Mouse (Mus musculus) liver, adult 2 months (tissue): Measurements from ENCODE around the gene Gm17334. TPM values are rescaled to one million over a fixed set of nuclear protein-coding genes. Genes with fewer than 3 reads are reported as not detected.
A peak's percentile ranks its signal among the peaks of the same experiment; 100 is the strongest.

Source experiments
- DNase-seq: peaks from one replicate; pipeline ENCODE4 v3.0.0-alpha.2; 2011; ENCODE audit warnings: low read depth, low spot score; ENCODE audit errors: extremely low read depth
- H3K27ac ChIP-seq: fragments of 200-500 bp; replicated peaks from 2 replicates; pipeline ENCODE4 v1.5.1; 2012; ENCODE audit warnings: low read depth, mild to moderate bottlenecking, control low read depth, inconsistent platforms, low read length; ENCODE audit not compliant: insufficient read depth
- H3K27me3 ChIP-seq: fragments of 200-500 bp; 2 replicates; pipeline ENCODE4 v1.6.1; 2012; ENCODE audit warnings: mild to moderate bottlenecking, moderate library complexity, low read length, inconsistent platforms; ENCODE audit not compliant: control insufficient read depth, insufficient read depth
- H3K36me3 ChIP-seq: fragments of 200-500 bp; 2 replicates; pipeline ENCODE4 v1.6.1; 2012; ENCODE audit warnings: low read length, inconsistent platforms; ENCODE audit not compliant: control insufficient read depth, insufficient read depth
- H3K4me1 ChIP-seq: fragments of 200-500 bp; 2 replicates; pipeline ENCODE4 v1.6.1; 2011; ENCODE audit warnings: low read length; ENCODE audit not compliant: control insufficient read depth, insufficient read depth
- H3K4me3 ChIP-seq: fragments of 200-500 bp; 2 replicates; pipeline ENCODE4 v1.5.1; 2011; ENCODE audit warnings: low read depth, mild to moderate bottlenecking, control low read depth, low read length, moderate library complexity; ENCODE audit not compliant: insufficient read depth
- H3K79me2 ChIP-seq: fragments of 200-500 bp; 2 replicates; pipeline ENCODE4 v1.6.1; 2012; ENCODE audit warnings: inconsistent platforms, mild to moderate bottlenecking, low read length, moderate library complexity; ENCODE audit not compliant: control insufficient read depth, insufficient read depth
- H3K9ac ChIP-seq: fragments of 200-500 bp; 2 replicates; pipeline ENCODE4 v1.6.1; 2012; ENCODE audit warnings: low read depth, mild to moderate bottlenecking, control low read depth, inconsistent platforms, low read length
- CTCF ChIP-seq: fragments of 200-500 bp; IDR thresholded peaks from 2 replicates; pipeline ENCODE4 v1.5.1; 2011; ENCODE audit warnings: low read depth, low read length, control low read depth
- POLR2A ChIP-seq: fragments of 200-500 bp; IDR thresholded peaks from 2 replicates; pipeline ENCODE4 v1.6.1; 2011; ENCODE audit warnings: low read length, control low read depth; ENCODE audit not compliant: insufficient read depth; ENCODE audit errors: extremely low read depth
- WGBS: fragments of 180-500 bp; shearing (Covaris S2); methylation state at CpG from one replicate; pipeline ENCODE4 v1.1.7; 2018; 5-methylcytosine and 5-hydroxymethylcytosine counted together
- polyA plus RNA-seq: library from polyadenylated mRNA; depleted of rRNA; stranded (reverse); fragments of >200 nt; gene quantifications from 2 replicates; pipeline ENCODE4 v1.2.3, GENCODE M21; 2012
- total RNA-seq: library from RNA; depleted of rRNA; stranded (reverse); fragments of >200 nt; gene quantifications from 2 replicates; pipeline ENCODE4 v1.2.3, GENCODE M21; 2014

Gene Gm17334
- total and polyA plus RNA-seq, 2 experiments: 0.16 TPM; not detected in 1

DNA sequence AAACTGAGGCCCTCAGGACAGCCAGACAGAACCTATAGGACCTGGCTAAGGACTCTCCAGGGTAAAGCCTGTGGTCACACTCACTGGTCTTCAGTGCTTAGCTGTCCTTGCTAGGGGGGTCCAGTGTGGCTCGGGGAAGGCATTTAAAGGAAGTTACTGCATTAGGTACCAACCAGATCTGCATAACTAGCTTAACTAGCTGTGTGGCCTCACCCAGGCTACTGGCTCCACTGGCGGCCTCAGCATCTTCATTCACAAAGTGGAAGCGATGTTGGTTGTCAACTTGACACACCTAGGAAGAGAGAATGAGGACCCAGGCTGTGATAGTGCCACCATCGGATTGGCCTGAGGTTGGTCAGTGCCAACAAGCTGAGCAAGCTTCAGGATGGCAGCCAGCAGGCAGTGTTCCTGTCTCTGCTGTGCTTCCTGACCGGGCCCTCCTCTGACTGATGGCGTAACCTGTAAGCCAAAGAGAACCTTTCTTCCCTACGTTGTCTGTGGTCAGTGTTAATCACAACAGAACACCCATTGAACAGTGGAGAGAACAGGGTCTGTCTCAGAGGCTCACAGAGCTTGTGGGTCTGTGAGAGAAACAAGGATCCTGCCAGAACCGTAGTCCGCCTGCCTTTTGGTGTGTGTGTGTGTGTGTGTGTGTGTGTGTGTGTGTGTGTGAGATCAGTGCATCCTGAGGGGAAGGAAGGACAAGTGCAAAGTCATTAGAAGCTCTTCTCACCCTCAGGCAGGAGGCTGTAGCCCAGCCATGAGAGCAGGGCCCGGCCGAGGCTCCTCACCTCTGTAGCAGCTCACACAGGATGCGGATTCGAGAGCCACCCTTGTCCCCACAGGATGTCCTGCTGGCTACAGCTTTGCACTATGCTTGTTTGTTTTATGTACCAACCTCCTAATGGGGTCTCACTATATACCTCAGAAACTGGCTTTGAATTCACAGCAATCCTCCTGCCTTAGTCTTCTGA is 13.4 kb upstream of the Gm17334 start:
- Histone ChIP-seq H3K27ac (peak overlapping the region; percentile 33), H3K9ac (0 out of 2 replicates have a peak overlapping the region, but pooled peaks have one; percentile 4), H3K4me3 (no peak overlapping the region), H3K4me1 (peaks cover 30% of the 10 kb centered on the region), H3K27me3 (no peaks in the 10 kb centered on the region), H3K79me2 (no peaks in the 10 kb centered on the region), H3K36me3 (no peaks in the 10 kb centered on the region)
- TF ChIP-seq CTCF (peak; percentile 29), POLR2A (no peak)
- 57% methylated on average over 13 of the region's 13 CpGs for WGBS
- peak; percentile 81 for DNase-seq

DNA sequence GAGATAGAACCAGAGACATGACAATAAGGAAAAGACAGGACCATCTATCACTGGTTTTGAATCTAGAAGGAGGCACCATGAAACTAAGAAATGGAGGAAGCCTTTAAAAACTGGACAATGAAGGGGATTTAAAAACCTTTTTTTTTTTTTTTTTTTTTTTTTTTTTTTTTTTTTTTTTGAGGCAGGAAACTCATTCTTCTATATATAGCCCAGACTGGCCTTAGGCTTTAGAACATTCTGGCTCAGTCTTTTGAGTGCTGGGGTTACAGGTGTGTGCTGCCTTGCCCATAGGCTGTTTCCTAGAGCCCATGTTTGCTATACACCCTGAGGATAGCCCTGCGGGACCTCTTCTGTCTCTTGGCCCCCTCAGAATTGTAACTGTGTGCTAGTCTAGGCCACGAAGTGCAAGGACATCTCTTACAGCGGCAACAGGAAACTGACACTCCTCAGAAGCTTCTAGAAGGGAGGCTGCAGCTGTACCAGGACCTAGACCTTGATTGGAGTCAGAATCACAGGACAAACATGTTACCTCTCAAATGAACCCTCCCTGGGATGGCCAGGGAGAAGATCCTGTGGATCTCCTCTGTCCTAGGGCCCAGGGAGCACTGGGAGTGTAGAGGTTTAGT is 12.4 kb upstream of the Gm17334 start:
- H3K36me3 ChIP-seq: no peaks in the 10 kb centered on the region
- H3K4me1 ChIP-seq: peaks cover 28% of the 10 kb centered on the region
- H3K4me3 ChIP-seq: no peak overlapping the region
- no peak overlapping the region for H3K9ac ChIP-seq
- no peak for TF ChIP-seq POLR2A
- TF ChIP-seq CTCF: no peak
- WGBS: 74% methylated on average over 3 of the region's 3 CpGs
- DNase-seq: no peak
- H3K79me2 ChIP-seq: no peaks in the 10 kb centered on the region
- no peaks in the 10 kb centered on the region for H3K27me3 ChIP-seq
- peak overlapping the region; percentile 33 for H3K27ac ChIP-seq

DNA sequence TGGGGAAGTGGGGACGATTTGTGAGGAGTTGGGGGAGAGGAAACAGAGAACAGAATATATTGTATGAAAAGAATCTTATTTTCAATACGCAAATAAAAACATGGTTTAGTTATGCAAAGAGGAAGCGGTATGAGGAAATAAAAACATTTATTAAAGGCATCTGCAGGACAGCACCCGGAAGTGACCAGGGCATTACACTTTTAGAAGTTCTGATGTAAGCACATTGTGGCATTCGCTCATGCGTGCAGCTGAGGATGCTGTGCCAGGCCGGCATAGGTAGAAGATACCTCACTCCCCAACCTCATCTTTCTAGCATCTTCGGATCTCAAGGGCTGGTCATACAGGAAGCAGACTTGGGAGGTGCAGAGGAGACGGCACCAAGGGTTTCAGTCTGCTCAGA is 10.3 kb upstream of the Gm17334 start:
- no peaks in the 10 kb centered on the region; the same call in 1 of the 2 replicates for H3K36me3 ChIP-seq
- WGBS: 74% methylated on average over 9 of the region's 9 CpGs
- H3K4me3 ChIP-seq: no peak overlapping the region
- H3K79me2 ChIP-seq: no peaks in the 10 kb centered on the region
- no peak overlapping the region for H3K9ac ChIP-seq
- DNase-seq: no peak
- no peaks in the 10 kb centered on the region for H3K27me3 ChIP-seq
- H3K27ac ChIP-seq: peak overlapping the region; percentile 43; the same call in 1 of the 2 replicates
- peaks cover 22% of the 10 kb centered on the region for H3K4me1 ChIP-seq
- TF ChIP-seq CTCF (no peak), POLR2A (no peak)

DNA sequence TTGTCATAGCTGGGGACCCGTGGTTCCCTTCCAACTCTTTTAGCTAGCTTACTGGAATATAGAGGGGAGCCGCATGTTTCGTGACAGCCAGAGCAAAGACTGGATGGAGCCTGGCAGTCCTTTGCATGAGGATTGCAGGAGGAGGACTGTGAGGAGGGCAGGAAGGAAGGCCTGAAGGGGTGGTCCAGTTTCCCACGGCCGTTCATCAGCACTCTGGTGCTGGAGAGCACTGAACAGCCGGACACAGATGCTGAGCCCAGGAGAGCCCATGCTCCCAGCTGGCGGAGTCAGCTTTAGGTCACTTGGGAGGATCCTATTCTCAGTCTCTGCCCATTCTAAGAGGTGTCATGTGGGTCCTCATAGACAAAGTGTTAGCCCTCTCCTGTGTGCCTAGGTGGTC is 9.0 kb upstream of the Gm17334 start:
- H3K4me1 ChIP-seq: peaks cover 24% of the 10 kb centered on the region
- H3K36me3 ChIP-seq: peaks cover 4% of the 10 kb centered on the region
- no peak for DNase-seq
- TF ChIP-seq CTCF (no peak), POLR2A (no peak)
- H3K27me3 ChIP-seq: no peaks in the 10 kb centered on the region
- peak overlapping the region; percentile 66 for H3K27ac ChIP-seq
- H3K9ac ChIP-seq: no peak overlapping the region
- H3K4me3 ChIP-seq: no peak overlapping the region
- H3K79me2 ChIP-seq: no peaks in the 10 kb centered on the region
- WGBS: 78% methylated on average over 7 of the region's 7 CpGs

DNA sequence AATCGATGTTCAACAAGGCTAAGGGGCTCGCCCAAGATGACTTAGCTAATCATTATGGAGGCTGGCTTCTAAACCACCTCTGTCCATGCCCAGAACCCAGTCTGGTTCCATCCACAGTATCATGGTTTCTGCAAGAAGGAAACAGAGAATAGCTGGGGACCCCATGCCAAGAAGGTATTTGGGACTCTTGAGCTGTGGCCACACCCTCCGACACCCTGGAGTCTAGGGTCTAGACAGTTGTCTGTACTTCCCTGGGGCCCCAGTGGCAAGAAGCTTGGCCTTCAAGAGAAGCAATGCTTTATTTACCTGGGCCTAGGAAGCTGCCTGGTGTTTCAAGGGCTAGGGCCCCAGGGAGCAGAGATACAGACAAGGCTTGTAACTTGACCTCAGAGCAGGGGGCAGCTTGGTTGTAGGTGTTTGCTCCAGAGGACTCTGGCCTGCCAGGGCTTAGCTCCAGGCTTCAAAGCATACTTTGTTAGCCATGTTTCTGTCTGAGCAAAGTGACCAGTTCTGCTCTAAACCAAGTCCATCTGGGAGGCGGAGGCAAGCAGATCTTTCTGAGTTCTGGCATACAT is 8.3 kb upstream of the Gm17334 start:
- Histone ChIP-seq H3K79me2 (no peaks in the 10 kb centered on the region), H3K36me3 (peaks cover 11% of the 10 kb centered on the region), H3K9ac (no peak overlapping the region), H3K27ac (peak overlapping the region; percentile 66), H3K4me1 (peaks cover 20% of the 10 kb centered on the region), H3K27me3 (no peaks in the 10 kb centered on the region), H3K4me3 (no peak overlapping the region)
- no peak for TF ChIP-seq CTCF
- TF ChIP-seq POLR2A: no peak
- DNase-seq: peak; percentile 89
- WGBS: 67% methylated on average over 4 of the region's 4 CpGs
